Mouse (Mus musculus): ENCODE measurements around the gene Vav1.

The Vav1 gene

GRCm38 (mm10) chr17:57278943-57279590 lies at the start of gene Vav1:
Vav1 (plus strand) TSS chr17:57279100.
- DNase-seq (ENCODE audit: extremely low spot score, low read depth, low spot score): no peak

GRCm38 (mm10) chr17:57229851-57230727 lies 48.8 kb upstream of the Vav1 start:
- DNase-seq (ENCODE audit: extremely low spot score, low read depth, low spot score): no peak

GRCm38 (mm10) chr17:57230728-57231125 lies 48.2 kb upstream of the Vav1 start:
- no peak for DNase-seq (ENCODE audit: extremely low spot score, low read depth, low spot score)

GRCm38 (mm10) chr17:57231321-57231771 lies 47.6 kb upstream of the Vav1 start:
- DNase-seq (ENCODE audit: extremely low spot score, low read depth, low spot score): no peak

GRCm38 (mm10) chr17:57232200-57232599 lies 46.7 kb upstream of the Vav1 start:
- DNase-seq (ENCODE audit: extremely low spot score, low read depth, low spot score): no peak

- no peak for DNase-seq (ENCODE audit: extremely low spot score, low read depth, low spot score)
Observed at GRCm38 (mm10) chr17:57233038-57233437, 45.9 kb upstream of the Vav1 start.

- no peak for DNase-seq (ENCODE audit: extremely low spot score, low read depth, low spot score)
Observed at GRCm38 (mm10) chr17:57234254-57234928, 44.5 kb upstream of the Vav1 start.

GRCm38 (mm10) chr17:57235803-57236202 lies 43.1 kb upstream of the Vav1 start:
- no peak for DNase-seq (ENCODE audit: extremely low spot score, low read depth, low spot score)

GRCm38 (mm10) chr17:57237181-57237580 lies 41.7 kb upstream of the Vav1 start:
- DNase-seq (ENCODE audit: extremely low spot score, low read depth, low spot score): no peak

GRCm38 (mm10) chr17:57243650-57244370 lies 35.1 kb upstream of the Vav1 start:
- no peak for DNase-seq (ENCODE audit: extremely low spot score, low read depth, low spot score)

GRCm38 (mm10) chr17:57245311-57245929 lies 33.5 kb upstream of the Vav1 start:
- no peak for DNase-seq (ENCODE audit: extremely low spot score, low read depth, low spot score)

- no peak for DNase-seq (ENCODE audit: extremely low spot score, low read depth, low spot score)
Observed at GRCm38 (mm10) chr17:57246663-57247392, 32.1 kb upstream of the Vav1 start.

- DNase-seq (ENCODE audit: extremely low spot score, low read depth, low spot score): peak; percentile 100
Observed at GRCm38 (mm10) chr17:57247393-57248200, 31.3 kb upstream of the Vav1 start.

- peak; percentile 63 for DNase-seq (ENCODE audit: extremely low spot score, low read depth, low spot score)
Observed at GRCm38 (mm10) chr17:57248201-57248699, 30.6 kb upstream of the Vav1 start, which contains the start of gene Gpr108. Gpr108 (minus strand) TSS chr17:57248446.

- no peak for DNase-seq (ENCODE audit: extremely low spot score, low read depth, low spot score)
Observed at GRCm38 (mm10) chr17:57248771-57249170, 30.1 kb upstream of the Vav1 start.

GRCm38 (mm10) chr17:57249186-57250181 lies 29.4 kb upstream of the Vav1 start, which contains the start of gene Trip10:
Trip10 (plus strand) TSS chr17:57249455.
- DNase-seq (ENCODE audit: extremely low spot score, low read depth, low spot score): peak; percentile 62

GRCm38 (mm10) chr17:57250461-57251160 lies 28.3 kb upstream of the Vav1 start:
- DNase-seq (ENCODE audit: extremely low spot score, low read depth, low spot score): no peak
